Mouse (Mus musculus): ENCODE measurements around the gene Gm10217. TPM values are rescaled to one million over a fixed set of nuclear protein-coding genes. Genes with fewer than 3 reads are reported as not detected.

Gm10217 gene
- total RNA-seq (2021): not detected
- long read RNA-seq, experiment 1: 0 reads
- long read RNA-seq, experiment 2: 0 reads

DNA sequence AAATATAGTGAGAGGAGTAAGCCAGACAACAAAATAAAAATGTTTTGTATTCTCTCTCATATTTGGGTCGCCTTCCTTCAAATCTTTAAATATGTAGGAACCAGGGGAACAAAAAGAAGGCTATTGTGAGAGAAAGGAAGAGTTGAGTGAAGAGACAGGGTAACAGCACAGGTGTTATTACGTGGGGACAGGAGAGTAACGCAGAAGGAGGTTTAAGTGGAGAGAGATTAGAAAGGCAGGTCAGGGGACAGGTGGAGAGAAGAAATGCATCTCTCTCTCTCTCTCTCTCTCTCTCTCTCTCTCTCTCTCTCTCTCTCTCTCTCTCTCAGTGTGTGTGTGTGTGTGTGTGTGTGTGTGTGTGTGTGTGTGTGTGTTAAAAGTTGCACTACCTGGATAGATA is at the start of gene Gm10217:
Gm10217 (plus strand) TSS at position 301 of the 400 bp plus-strand sequence.
- no peak for DNase-seq (ENCODE audit: low spot score in 2 of 2)

DNA sequence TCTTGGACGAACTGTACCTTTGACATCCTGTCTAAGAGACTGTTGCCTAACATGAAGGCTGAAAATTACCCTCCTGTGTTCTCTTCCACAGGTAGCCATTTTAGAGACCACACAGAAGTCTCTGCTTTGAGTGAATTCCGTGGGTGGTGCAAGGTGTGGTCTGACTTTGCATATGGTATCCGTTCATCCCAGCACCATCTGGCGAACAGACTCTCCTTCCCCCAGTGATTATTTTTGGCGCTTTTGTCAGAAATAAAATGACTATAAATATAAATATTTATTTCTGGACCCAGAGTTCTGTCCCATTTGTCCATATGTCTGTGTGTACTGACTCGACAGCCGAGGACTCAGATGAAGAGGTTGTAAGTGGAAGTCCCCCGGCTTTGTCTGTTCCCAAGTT is 39.3 kb upstream of the Gm10217 start:
- no peak for DNase-seq (ENCODE audit: low spot score in 2 of 2)

DNA sequence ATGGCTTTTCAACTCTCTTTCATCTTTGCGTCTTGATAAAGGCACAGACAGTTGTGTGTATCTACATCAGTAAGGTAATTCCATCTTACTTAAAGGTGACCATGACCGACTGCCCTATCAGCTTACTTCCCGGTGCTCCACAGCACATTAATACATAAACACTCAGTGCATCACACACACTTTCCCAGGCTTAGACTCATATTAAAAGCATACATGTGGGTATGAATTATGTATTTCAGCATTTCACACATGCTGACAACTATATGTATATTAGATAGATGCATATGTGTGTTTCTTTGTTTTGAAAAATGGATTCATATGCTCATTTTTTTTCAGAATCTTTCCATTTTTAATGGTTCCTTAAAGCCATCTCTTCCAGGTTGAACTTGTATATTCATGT is 23.8 kb upstream of the Gm10217 start:
- DNase-seq (ENCODE audit: low spot score in 2 of 2): no peak

DNA sequence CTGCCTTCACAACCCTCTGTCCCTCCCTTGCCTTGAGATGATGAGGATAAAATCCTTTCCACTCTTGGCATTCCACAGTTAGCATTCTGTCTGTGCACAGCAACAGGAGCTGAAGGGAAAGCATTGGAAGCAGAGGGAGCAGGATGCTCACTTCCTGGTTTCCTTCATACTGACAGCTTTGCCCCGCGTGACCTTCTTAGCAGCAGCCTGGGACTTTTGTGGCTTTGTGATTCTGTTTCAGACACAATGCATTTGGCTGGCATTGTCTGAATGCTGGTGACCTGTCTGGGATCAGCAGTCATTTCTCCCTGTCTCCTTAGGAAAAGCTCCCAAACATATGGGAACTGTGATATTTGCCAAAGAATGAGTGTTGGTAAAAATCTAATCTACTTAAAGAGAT is 4.8 kb upstream of the Gm10217 start:
- no peak for DNase-seq (ENCODE audit: low spot score in 2 of 2)

DNA sequence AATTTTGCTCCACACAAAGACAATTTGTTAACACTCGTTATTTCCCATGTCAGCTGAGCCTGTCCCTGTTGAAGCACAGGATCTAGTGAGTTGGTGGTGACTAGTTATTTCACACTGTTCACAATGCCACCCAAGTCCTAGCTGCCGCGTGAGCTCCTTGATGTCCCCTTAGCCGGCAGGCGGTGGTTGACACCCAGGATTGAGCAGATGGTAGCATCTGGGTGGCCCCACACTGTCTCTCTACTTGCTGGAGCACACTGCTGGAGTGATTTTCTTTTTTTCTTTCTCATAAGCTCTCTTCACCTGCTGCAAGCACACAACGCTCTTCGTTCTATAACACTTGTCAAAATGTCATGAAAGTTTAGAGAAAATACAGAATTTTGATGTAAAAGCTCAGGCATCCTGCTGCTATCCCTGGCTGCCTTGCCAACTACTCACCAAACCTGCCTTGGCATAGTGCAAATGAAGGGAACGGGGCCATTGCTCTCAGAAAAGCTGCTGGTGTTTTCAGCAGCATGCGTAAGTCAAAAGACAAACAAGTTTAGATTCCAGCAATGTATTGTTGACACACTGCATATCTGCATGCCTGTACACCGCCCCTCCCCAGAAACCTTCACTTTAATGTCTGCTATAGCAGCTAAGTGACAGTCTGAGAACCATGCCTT is 3.4 kb upstream of the Gm10217 start:
- no peak for DNase-seq (ENCODE audit: low spot score in 2 of 2)

DNA sequence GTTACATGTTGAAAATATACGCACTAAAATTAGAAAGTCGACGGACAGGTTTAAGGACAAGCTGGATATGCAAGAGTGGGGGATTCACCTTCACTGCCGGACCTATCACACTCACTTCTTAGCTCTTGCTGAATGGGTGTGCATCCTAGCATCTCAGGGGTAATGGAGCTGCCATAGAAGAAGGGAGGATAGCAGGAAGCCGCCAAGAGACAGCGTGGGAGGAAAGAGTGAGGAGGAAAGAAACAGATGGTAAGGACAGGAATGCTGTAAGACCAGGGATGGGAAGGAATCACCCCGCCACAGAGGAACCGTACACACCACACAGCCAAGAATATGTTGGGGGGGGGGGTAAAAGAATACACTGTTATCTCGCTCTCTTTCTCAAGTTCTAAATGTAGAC is 1.1 kb downstream of the Gm10217 start:
- DNase-seq (ENCODE audit: low spot score in 2 of 2): no peak

DNA sequence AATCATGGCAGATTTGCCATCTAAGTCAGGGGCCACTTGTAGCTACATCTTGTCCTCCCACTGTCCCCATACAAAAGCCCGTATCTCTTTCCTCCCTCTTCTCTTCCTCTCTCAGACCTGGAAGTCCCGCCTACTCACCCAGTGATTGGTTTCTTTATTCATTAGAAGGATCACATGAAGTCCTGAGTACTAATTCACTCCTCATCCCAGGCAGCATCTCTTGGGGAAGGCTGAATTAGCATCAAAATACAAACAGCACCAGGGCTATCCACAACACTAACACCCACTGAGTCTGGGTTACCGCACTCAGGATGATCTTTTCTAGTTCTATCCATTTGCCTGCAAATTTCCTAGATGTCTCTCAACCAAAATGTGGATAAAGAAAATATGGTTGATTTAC is 4.0 kb downstream of the Gm10217 start:
- no peak for DNase-seq (ENCODE audit: low spot score in 2 of 2)

DNA sequence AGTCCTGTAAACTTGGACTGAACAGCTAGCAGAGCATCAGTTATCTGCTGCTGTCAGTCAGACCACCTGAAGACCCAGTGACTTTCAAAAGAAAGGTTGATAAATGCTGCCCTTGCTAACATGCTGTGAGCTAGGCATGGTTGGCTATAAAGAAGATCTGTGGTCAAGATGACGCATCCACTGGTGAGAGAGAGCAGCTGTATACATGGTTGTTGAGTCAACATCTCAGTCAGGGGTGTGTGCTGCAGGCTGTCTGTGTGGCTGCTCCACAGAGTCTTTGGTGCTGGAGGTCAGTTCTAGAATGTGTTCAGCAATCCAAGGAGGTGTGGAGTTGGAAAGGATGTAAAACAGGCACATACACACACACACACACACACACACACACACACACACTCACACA is 12.2 kb downstream of the Gm10217 start:
- DNase-seq (ENCODE audit: low spot score in 2 of 2): no peak

DNA sequence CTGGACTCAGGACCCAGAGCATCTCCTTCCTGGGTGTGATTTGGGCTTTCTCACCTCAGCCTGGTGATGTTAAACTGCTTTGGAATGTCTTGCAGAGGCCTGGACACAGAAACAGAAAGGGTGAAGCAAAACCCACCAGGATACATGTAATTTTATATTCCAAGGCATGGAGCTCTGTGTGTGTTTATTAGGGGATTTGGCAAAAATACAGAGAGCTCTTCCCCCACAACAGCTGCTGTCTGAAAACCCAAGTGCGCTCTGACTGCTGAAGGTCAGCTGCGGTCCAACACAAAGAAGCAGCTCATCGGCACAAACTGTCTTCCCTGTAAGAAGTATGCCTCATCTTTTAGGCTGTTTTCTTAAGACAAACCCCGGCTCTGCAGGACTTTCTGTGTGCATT is 15.9 kb downstream of the Gm10217 start:
- no peak for DNase-seq (ENCODE audit: low spot score in 2 of 2)

DNA sequence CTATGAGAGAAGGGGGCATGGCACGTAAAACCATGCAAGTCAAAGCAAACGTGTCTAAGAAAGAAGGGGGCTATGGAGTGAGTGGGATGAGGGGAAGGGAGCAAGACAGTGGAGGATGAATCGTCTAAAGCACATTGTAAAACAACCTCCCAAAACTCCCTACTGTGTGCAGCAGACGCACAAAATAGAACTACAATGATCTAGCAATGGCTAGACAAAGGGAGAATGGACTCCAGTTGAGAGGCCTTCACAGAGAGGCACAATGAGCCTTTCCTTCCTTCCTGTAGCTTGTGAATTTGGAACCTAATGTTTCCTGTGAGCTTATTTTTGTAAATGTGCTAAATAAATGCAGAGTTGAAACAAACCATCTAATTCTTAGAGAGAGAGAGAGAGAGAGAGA is 22.7 kb downstream of the Gm10217 start:
- no peak for DNase-seq (ENCODE audit: low spot score in 2 of 2)

DNA sequence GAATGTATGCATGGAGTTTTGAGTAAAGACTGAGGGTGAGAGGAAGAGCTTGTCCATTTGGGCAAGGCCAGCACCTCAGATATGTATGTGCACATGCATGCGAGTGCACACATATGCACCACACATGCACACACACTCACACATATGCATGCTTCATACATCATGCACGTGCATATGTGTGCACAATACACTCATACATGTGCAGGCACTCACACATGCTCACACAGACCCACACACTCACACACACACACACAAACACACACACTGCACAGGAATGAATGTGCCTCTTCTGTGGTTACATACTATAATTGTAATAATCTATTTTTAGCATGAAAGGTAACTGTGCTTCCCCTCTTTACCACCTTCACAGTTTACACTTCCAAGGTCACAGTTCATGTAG is 35.1 kb downstream of the Gm10217 start:
- DNase-seq (ENCODE audit: low spot score in 2 of 2): no peak

DNA sequence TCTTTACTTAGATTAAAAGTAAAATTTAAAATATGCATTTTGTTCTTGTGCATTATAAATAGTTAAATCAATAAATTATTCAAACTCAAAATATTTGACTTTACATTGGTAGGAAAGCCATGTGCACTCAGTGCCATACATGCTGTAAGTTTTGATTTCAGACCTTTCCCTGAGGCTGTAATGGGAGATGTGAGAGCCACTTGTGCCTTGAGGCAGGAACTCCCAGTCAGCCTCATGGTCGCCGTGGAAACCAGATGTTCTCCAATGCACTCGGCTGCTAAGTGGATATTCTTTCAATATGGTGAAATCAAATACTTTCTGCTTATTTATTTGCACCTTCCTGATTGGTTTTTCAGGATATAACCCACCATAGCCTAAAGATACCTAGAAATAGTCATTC is 35.6 kb downstream of the Gm10217 start:
- no peak for DNase-seq (ENCODE audit: low spot score in 2 of 2)

Other genes starting within 250 kb of the Gm10217 start
- gene Fam155a, start 93.1 kb upstream of the Gm10217 start, total RNA-seq (2021): 10 to 100 TPM; 20.7 to 22.4 TPM
- 1 to 10 TPM; 4.2 to 5.3 TPM for gene Lig4, start 113.4 kb downstream of the Gm10217 start, total RNA-seq (2021)
- 10 to 100 TPM; 22.0 TPM for gene Abhd13, start 113.5 kb downstream of the Gm10217 start, total RNA-seq (2021)
- 1 to 10 TPM; 6.6 to 7.7 TPM for gene Tnfsf13b, start 142.2 kb downstream of the Gm10217 start, total RNA-seq (2021)